Mouse (Mus musculus) ES-Bruce4 (cell line): ENCODE measurements at regions not wholly inside any gene's neighbourhood (a gene's known extent, or its start where the extent isn't known, plus 50 kb on each side); places are given as distances from the start of the nearest gene placed in this dataset.

Source experiments
- CTCF ChIP-seq: IDR thresholded peaks from one replicate; pipeline ENCODE4 v1.8.1; 2011; ENCODE audit warnings: low read depth, low read length
- EP300 ChIP-seq: IDR thresholded peaks from 2 replicates; pipeline ENCODE4 v1.6.1; 2011; ENCODE audit warnings: low read depth, low read length; ENCODE audit not compliant: insufficient read depth
- POLR2A ChIP-seq: IDR thresholded peaks from one replicate; pipeline ENCODE4 v1.8.1; 2011; ENCODE audit warnings: low read length; ENCODE audit not compliant: insufficient read depth

- TF ChIP-seq CTCF = no peak
- no peak for TF ChIP-seq POLR2A
- no peak for TF ChIP-seq EP300
These were observed 662.2 kb downstream of the Zfp706 start for GRCm38 (mm10) chr15:36345413-36345812.
